Mouse (Mus musculus) cerebellum, adult 11 months (tissue): ENCODE results near the gene Hsd17b10.

Source experiments
- DNase-seq: peaks from one replicate; pipeline ENCODE4 v3.0.0; 2022

The Hsd17b10 gene

GRCm38 (mm10) chrX:152001737-152002710 lies at the start of gene Hsd17b10:
Gene Hsd17b10 (plus strand): TSS chrX:152001845.
- peak; percentile 64 for DNase-seq

- no peak for DNase-seq
These were observed 2.5 kb upstream of the Hsd17b10 start for GRCm38 (mm10) chrX:151999006-151999710.

GRCm38 (mm10) chrX:152001182-152001684 lies 412 bp upstream of the Hsd17b10 start:
- no peak for DNase-seq

- DNase-seq, result no peak
These were observed 1.2 kb downstream of the Hsd17b10 start for GRCm38 (mm10) chrX:152002865-152003264.

GRCm38 (mm10) chrX:152007863-152008262 lies 6.2 kb downstream of the Hsd17b10 start:
- DNase-seq, result no peak

GRCm38 (mm10) chrX:152015752-152016150 lies 14.1 kb downstream of the Hsd17b10 start:
- no peak for DNase-seq

GRCm38 (mm10) chrX:152016151-152017145 lies 14.8 kb downstream of the Hsd17b10 start, which contains the start of the genes Ribc1 and Smc1a:
Gene Ribc1 (minus strand): TSS chrX:152016295.
Gene Smc1a (plus strand): TSS chrX:152016428.
- DNase-seq, result peak; percentile 85

- no peak for DNase-seq
These were observed 15.5 kb downstream of the Hsd17b10 start for GRCm38 (mm10) chrX:152017186-152017585.

GRCm38 (mm10) chrX:152019294-152019693 lies 17.6 kb downstream of the Hsd17b10 start:
- no peak for DNase-seq

GRCm38 (mm10) chrX:152039865-152040264 lies 38.2 kb downstream of the Hsd17b10 start:
- no peak for DNase-seq

GRCm38 (mm10) chrX:152047230-152047629 lies 45.6 kb downstream of the Hsd17b10 start:
- no peak for DNase-seq

- DNase-seq, result no peak
These were observed 50.9 kb downstream of the Hsd17b10 start for GRCm38 (mm10) chrX:152052546-152052945.
